Mouse (Mus musculus) left cerebral cortex, postnatal 4 days (tissue): ENCODE results near the gene Tmem203. TPM values are rescaled to one million over a fixed set of nuclear protein-coding genes. Genes with fewer than 3 reads are reported as not detected.

ENCODE experiments used
- DNase-seq: peaks from one replicate; pipeline ENCODE4 v3.0.0-alpha.2; 2022
- intact Hi-C: fragments of 180-260 bp; cut with DNase I; formaldehyde crosslinking; loops from one replicate; pipeline ENCODE4 v1.15.1; 2025
- total RNA-seq, 2 experiments: library from RNA; stranded (reverse); gene quantifications; 2 replicates each; pipeline ENCODE4 v1.2.3; 2021

Gene Tmem203
- 10 to 100 TPM; 26.4 to 26.8 TPM for total RNA-seq

- intact Hi-C loops = loop anchor here (5.0 kb wide), 2 partner anchors 33 to 58 kb away; partner anchors contain the start of genes Tor4a and Tubb4b
- DNase-seq = peak; percentile 91
Measured at GRCm38 (mm10) chr2:25255284-25255779, at the start of gene Tmem203. Tmem203 (plus strand) TSS chr2:25255439.

- intact Hi-C loops = no loop called here
- DNase-seq = no peak
Measured at GRCm38 (mm10) chr2:25207593-25207992, 47.6 kb upstream of the Tmem203 start.

GRCm38 (mm10) chr2:25210686-25211085 lies 44.6 kb upstream of the Tmem203 start:
- DNase-seq = no peak
- intact Hi-C loops = no loop called here

- intact Hi-C loops = no loop called here
Measured at GRCm38 (mm10) chr2:25211121-25211670, 44.0 kb upstream of the Tmem203 start, which contains the start of gene Nelfb. Nelfb (minus strand) TSS chr2:25211489.

GRCm38 (mm10) chr2:25213266-25213865 lies 41.9 kb upstream of the Tmem203 start:
- intact Hi-C loops = no loop called here
- no peak for DNase-seq

More at GRCm38 (mm10) chr2:25211121-25211670, 44.0 kb upstream of the Tmem203 start, which contains the start of gene Nelfb:
- DNase-seq = peak; percentile 91

- DNase-seq = no peak
- intact Hi-C loops = no loop called here
Measured at GRCm38 (mm10) chr2:25214444-25214843, 40.8 kb upstream of the Tmem203 start, which contains the start of gene Stpg3. Stpg3 (minus strand) TSS chr2:25214637.

GRCm38 (mm10) chr2:25217666-25218065 lies 37.6 kb upstream of the Tmem203 start:
- intact Hi-C loops = no loop called here
- no peak for DNase-seq

- intact Hi-C loops = no loop called here
- DNase-seq = no peak
Measured at GRCm38 (mm10) chr2:25218445-25218844, 36.8 kb upstream of the Tmem203 start, which contains the start of gene Fam166a. Fam166a (plus strand) TSS chr2:25218745.

- DNase-seq = no peak
Measured at GRCm38 (mm10) chr2:25221331-25221772, 33.9 kb upstream of the Tmem203 start.

GRCm38 (mm10) chr2:25223681-25224491 lies 31.4 kb upstream of the Tmem203 start:
- intact Hi-C loops = loop anchor here (5.0 kb wide), 1 partner anchor 33 kb away; the partner anchor contains the start of gene Tmem203
- DNase-seq = peak; percentile 57

More at GRCm38 (mm10) chr2:25221331-25221772, 33.9 kb upstream of the Tmem203 start:
- intact Hi-C loops = loop anchor here (5.0 kb wide), 1 partner anchor 36 kb away; the partner anchor contains the start of gene Tmem203

GRCm38 (mm10) chr2:25224492-25224765 lies 30.8 kb upstream of the Tmem203 start, which contains the start of gene Tubb4b:
Tubb4b (minus strand) TSS chr2:25224702.
- intact Hi-C loops = loop anchor here (5.0 kb wide), 1 partner anchor 33 kb away; the partner anchor contains the start of gene Tmem203
- DNase-seq = no peak

GRCm38 (mm10) chr2:25224766-25225752 lies 30.2 kb upstream of the Tmem203 start:
- intact Hi-C loops = loop anchor here (5.0 kb wide), 1 partner anchor 32 kb away; the partner anchor contains the start of gene Tmem203
- peak; percentile 99 for DNase-seq

GRCm38 (mm10) chr2:25225811-25226379 lies 29.3 kb upstream of the Tmem203 start:
- intact Hi-C loops = loop anchor here (1.0 kb wide), 1 partner anchor 33 kb away; no protein-coding TSS in a partner anchor
- DNase-seq = no peak

- intact Hi-C loops = loop anchor here (1.0 kb wide), 1 partner anchor 34 kb away; no protein-coding TSS in a partner anchor
- no peak for DNase-seq
Measured at GRCm38 (mm10) chr2:25226864-25227263, 28.4 kb upstream of the Tmem203 start.

GRCm38 (mm10) chr2:25227406-25227805 lies 27.8 kb upstream of the Tmem203 start:
- intact Hi-C loops = no loop called here
- DNase-seq = no peak

GRCm38 (mm10) chr2:25228431-25228889 lies 26.8 kb upstream of the Tmem203 start:
- peak; percentile 83 for DNase-seq
- intact Hi-C loops = no loop called here

GRCm38 (mm10) chr2:25228995-25229530 lies 26.2 kb upstream of the Tmem203 start:
- intact Hi-C loops = no loop called here
- DNase-seq = no peak

GRCm38 (mm10) chr2:25229582-25229981 lies 25.7 kb upstream of the Tmem203 start:
- DNase-seq = no peak
- intact Hi-C loops = no loop called here

GRCm38 (mm10) chr2:25230581-25230980 lies 24.7 kb upstream of the Tmem203 start:
- intact Hi-C loops = no loop called here

More at GRCm38 (mm10) chr2:25230581-25230980, 24.7 kb upstream of the Tmem203 start:
- DNase-seq = no peak
